Mouse (Mus musculus): Measurements from ENCODE around the gene Cd53.
A peak's percentile ranks its signal among the peaks of the same experiment; 100 is the strongest.

Gene Cd53

GRCm38 (mm10) chr3:106789930-106790329 is at the start of gene Cd53:
Cd53 (minus strand) TSS chr3:106790149.
- DNase-seq = peak; percentile 14

- DNase-seq = peak; percentile 13
These were observed 42.2 kb upstream of the Cd53 start for GRCm38 (mm10) chr3:106832107-106832506.

- DNase-seq = no peak
These were observed 36.2 kb upstream of the Cd53 start, which contains the start of gene Olfr266 for GRCm38 (mm10) chr3:106826187-106826586. Olfr266 (minus strand) TSS chr3:106826287.

- DNase-seq = no peak
These were observed 27.7 kb upstream of the Cd53 start for GRCm38 (mm10) chr3:106817676-106818075.

GRCm38 (mm10) chr3:106808972-106809695 is 19.2 kb upstream of the Cd53 start:
- DNase-seq = no peak

- no peak for DNase-seq
These were observed 8.1 kb upstream of the Cd53 start for GRCm38 (mm10) chr3:106798079-106798478.

GRCm38 (mm10) chr3:106788440-106788887 is 1.5 kb downstream of the Cd53 start:
- DNase-seq = peak; percentile 38

GRCm38 (mm10) chr3:106787972-106788371 is 2.0 kb downstream of the Cd53 start:
- peak; percentile 3 for DNase-seq

- DNase-seq = no peak
These were observed 4.8 kb downstream of the Cd53 start for GRCm38 (mm10) chr3:106785130-106785529.

- no peak for DNase-seq
These were observed 18.1 kb downstream of the Cd53 start for GRCm38 (mm10) chr3:106771834-106772233.

- DNase-seq = no peak
These were observed 34.1 kb downstream of the Cd53 start for GRCm38 (mm10) chr3:106755898-106756297.

GRCm38 (mm10) chr3:106722028-106722945 is 67.7 kb downstream of the Cd53 start:
- peak; percentile 86 for DNase-seq

- DNase-seq = peak; percentile 99
These were observed 68.4 kb downstream of the Cd53 start for GRCm38 (mm10) chr3:106721397-106722027.

Data from kidney, adult 9 months (tissue).